Mouse (Mus musculus) urinary bladder, postnatal 4 days (tissue): ENCODE results near the gene St3gal6.

ENCODE experiments used
- DNase-seq, 2 experiments: peaks; one replicate each; pipeline ENCODE4 v3.0.0; 2021 to 2022; ENCODE audit warnings: low spot score in 2 of 2

St3gal6 gene

GRCm38 (mm10) chr16:58430246-58430645 is 93.8 kb downstream of the St3gal6 start:
- no peak for DNase-seq

- peak in 1 of 2 experiments; percentile 41 for DNase-seq
Measured at GRCm38 (mm10) chr16:58421696-58422354, 102.2 kb downstream of the St3gal6 start.
